Mouse (Mus musculus) MEL (cell line): Measurements from ENCODE around the gene Naa10.

Experiments
- CTCF ChIP-seq, 3 experiments: IDR thresholded peaks in 2 of 3; conservative IDR thresholded peaks in 1 of 3; 2 replicates each; pipeline ENCODE4 v1.5.1; 2011 to 2012; ENCODE audit warnings: low read length in 3 of 3, low read depth in 2 of 3, mild to moderate bottlenecking in 2 of 3, improper control_type of control experiment in 1 of 3, inconsistent platforms in 1 of 3, mixed read lengths in 1 of 3, moderate library complexity in 1 of 3; ENCODE audit not compliant: control insufficient read depth in 1 of 3, insufficient read depth in 1 of 3, poor library complexity in 1 of 3, severe bottlenecking in 1 of 3
- EP300 ChIP-seq, 2 experiments: IDR thresholded peaks; 2 replicates each; pipeline ENCODE4 v1.6.1; 2011; ENCODE audit warnings: improper control_type of control experiment in 2 of 2, low read length in 2 of 2, low read depth in 1 of 2, mild to moderate bottlenecking in 1 of 2
- MAFK ChIP-seq: IDR thresholded peaks from 2 replicates; pipeline ENCODE4 v1.6.1; 2011; ENCODE audit warnings: low read depth, mild to moderate bottlenecking, low read length, improper control_type of control experiment, borderline replicate concordance
- MAZ ChIP-seq: IDR thresholded peaks from 2 replicates; pipeline ENCODE4 v1.6.1; 2012; ENCODE audit warnings: low read depth, mild to moderate bottlenecking, inconsistent platforms, low read length, improper control_type of control experiment
- MEF2A ChIP-seq: IDR thresholded peaks from 2 replicates; pipeline ENCODE4 v1.6.1; 2014; ENCODE audit warnings: low read depth, mild to moderate bottlenecking, inconsistent platforms, low read length, improper control_type of control experiment; ENCODE audit not compliant: poor library complexity, insufficient replicate concordance, severe bottlenecking; ENCODE audit errors: extremely low read depth
- NELFE ChIP-seq: IDR thresholded peaks from 2 replicates; pipeline ENCODE4 v1.6.1; 2011; ENCODE audit warnings: low read depth, low read length, improper control_type of control experiment
- POLR2A ChIP-seq, 2 experiments: IDR thresholded peaks; 2 replicates each; pipeline ENCODE4 v1.6.1; 2011 to 2012; ENCODE audit warnings: low read length in 2 of 2, mild to moderate bottlenecking in 2 of 2, control low read depth in 1 of 2, improper control_type of control experiment in 1 of 2, low read depth in 1 of 2, moderate library complexity in 1 of 2; ENCODE audit not compliant: control insufficient read depth in 1 of 2, insufficient read depth in 1 of 2, poor library complexity in 1 of 2
- POLR2AphosphoS2 ChIP-seq: IDR thresholded peaks from 2 replicates; pipeline ENCODE4 v1.6.1; 2011; ENCODE audit warnings: low read length, improper control_type of control experiment
- SIN3A ChIP-seq: IDR thresholded peaks from 2 replicates; pipeline ENCODE4 v1.6.1; 2012; ENCODE audit warnings: low read length, improper control_type of control experiment, inconsistent platforms
- USF1 ChIP-seq: IDR thresholded peaks from 2 replicates; pipeline ENCODE4 v1.6.1; 2014; ENCODE audit warnings: low read depth, mild to moderate bottlenecking, inconsistent platforms, low read length, improper control_type of control experiment, moderate library complexity
- ZC3H11A ChIP-seq: IDR thresholded peaks from 2 replicates; pipeline ENCODE4 v1.6.1; 2012; ENCODE audit warnings: low read depth, mild to moderate bottlenecking, inconsistent platforms, low read length, improper control_type of control experiment
- ZKSCAN1 ChIP-seq: IDR thresholded peaks from 2 replicates; pipeline ENCODE4 v1.6.1; 2012; ENCODE audit warnings: low read depth, mild to moderate bottlenecking, inconsistent platforms, low read length, improper control_type of control experiment, moderate library complexity

- no peak for TF ChIP-seq MAFK
- no peak for TF ChIP-seq ZKSCAN1
- TF ChIP-seq MEF2A = no peak
- TF ChIP-seq CTCF (IDR thresholded peaks at IDR 0.05 in 2 of 3, conservative IDR thresholded peaks at IDR 0.05 in 1 of 3; ENCODE audit: control insufficient read depth in 1 of 3, insufficient read depth in 1 of 3, low read depth in 2 of 3, low read length in 3 of 3, poor library complexity in 1 of 3, severe bottlenecking in 1 of 3) = no peak
- no peak for TF ChIP-seq POLR2A (IDR thresholded peaks at IDR 0.05; ENCODE audit: control insufficient read depth in 1 of 2, insufficient read depth in 1 of 2, low read depth in 1 of 2, low read length in 2 of 2, poor library complexity in 1 of 2)
- TF ChIP-seq USF1 = no peak
- TF ChIP-seq POLR2AphosphoS2 = no peak
- no peak for TF ChIP-seq ZC3H11A
- TF ChIP-seq NELFE = no peak
- no peak for TF ChIP-seq SIN3A
- TF ChIP-seq MAZ = peak; percentile 23; the same call in 1 of the 2 replicates
- peak; percentile 26 to 59; a peak in 3 of 4 replicates for TF ChIP-seq EP300 (IDR thresholded peaks at IDR 0.05; ENCODE audit: low read depth in 1 of 2, low read length in 2 of 2)
These were observed 44.7 kb downstream of the Naa10 start for GRCm38 (mm10) chrX:73877014-73877413.
